Mouse (Mus musculus) intestine, embryonic 14.5 days (tissue): ENCODE data around the gene Ptprn2. TPM values are rescaled to one million over a fixed set of nuclear protein-coding genes. Genes with fewer than 3 reads are reported as not detected.

Experiments used
- ATAC-seq: fragments of 200-750 bp; cut with Nextera tagmentation; replicated peaks from 2 replicates; pipeline ENCODE4 v1.8.0; 2017; ENCODE audit warnings: low read depth, moderate number of reproducible peaks, moderate TSS enrichment, moderate library complexity; ENCODE audit not compliant: low FRiP score, low TSS enrichment
- DNase-seq: peaks from one replicate; pipeline ENCODE4 v3.0.0-alpha.2; 2018; ENCODE audit warnings: low spot score
- H3K27ac ChIP-seq: fragments of 300-500 bp; sonication (generic); 2 replicates; pipeline ENCODE4 v1.5.1; 2014; ENCODE audit warnings: low read depth, mild to moderate bottlenecking, control low read depth
- H3K27me3 ChIP-seq: fragments of 300-500 bp; sonication (generic); replicated peaks from 2 replicates; pipeline ENCODE4 v1.6.1; 2014; ENCODE audit warnings: low read length, control low read depth; ENCODE audit not compliant: control insufficient read depth, insufficient read depth
- H3K36me3 ChIP-seq: fragments of 300-500 bp; sonication (generic); 2 replicates; pipeline ENCODE4 v1.6.1; 2014; ENCODE audit warnings: low read length, control low read depth; ENCODE audit not compliant: control insufficient read depth, insufficient read depth
- H3K4me1 ChIP-seq: fragments of 300-500 bp; sonication (generic); replicated peaks from 2 replicates; pipeline ENCODE4 v1.6.1; 2014; ENCODE audit warnings: low read length, control low read depth, mixed read lengths; ENCODE audit not compliant: control insufficient read depth, insufficient read depth
- H3K4me2 ChIP-seq: fragments of 300-500 bp; sonication (generic); 2 replicates; pipeline ENCODE4 v1.6.1; 2014; ENCODE audit warnings: low read length
- H3K4me3 ChIP-seq: fragments of 300-500 bp; sonication (generic); 2 replicates; pipeline ENCODE4 v1.5.1; 2014; ENCODE audit warnings: low read depth, low read length, control low read depth, mixed read lengths
- H3K9ac ChIP-seq: fragments of 300-500 bp; sonication (generic); 2 replicates; pipeline ENCODE4 v1.6.1; 2014; ENCODE audit warnings: mild to moderate bottlenecking, low read length
- H3K9me3 ChIP-seq: fragments of 300-500 bp; sonication (generic); 2 replicates; pipeline ENCODE4 v1.6.1; 2016; ENCODE audit warnings: low read length, control low read depth; ENCODE audit not compliant: control insufficient read depth
- WGBS: fragments of 180-500 bp; shearing (Covaris S2); extraction: QIAGEN DNeasy Blood & Tissue Kit; methylation state at CpG from one replicate; pipeline ENCODE4 v1.1.7; 2014; 5-methylcytosine and 5-hydroxymethylcytosine counted together
- polyA plus RNA-seq: library from polyadenylated mRNA; unstranded; fragments of >200 nt; fragmentation: Nextera tagmentation; extraction: Ambion mirVana; gene quantifications from 2 replicates; pipeline ENCODE4 v1.2.1, GENCODE M21; 2014

Gene Ptprn2
- polyA plus RNA-seq, 1 experiment from 2014 or later, result 2.0 TPM

- DNase-seq (no peak), ATAC-seq (peak; percentile 63)
- Histone ChIP-seq H3K4me1 (0 out of 2 replicates have a peak, but pooled peaks cover 2% of the 10 kb centered on the region), H3K36me3 (no peaks in the 10 kb centered on the region), H3K27me3 (no peaks in the 10 kb centered on the region), H3K9ac (no peak overlapping the region), H3K4me2 (no peak overlapping the region), H3K4me3 (no peak overlapping the region), H3K9me3 (no peaks in the 10 kb centered on the region), H3K27ac (no peak overlapping the region)
- 39% methylated on average over 11 of the region's 11 CpGs for WGBS
These were observed 687.5 kb downstream of the Ptprn2 start for GRCm38 (mm10) chr12:117172885-117173529.

- Histone ChIP-seq H3K4me1 (0 out of 2 replicates have a peak, but pooled peaks cover 2% of the 10 kb centered on the region), H3K4me3 (no peak overlapping the region), H3K4me2 (no peak overlapping the region), H3K27me3 (no peaks in the 10 kb centered on the region), H3K9me3 (no peaks in the 10 kb centered on the region), H3K36me3 (no peaks in the 10 kb centered on the region), H3K27ac (no peak overlapping the region), H3K9ac (no peak overlapping the region)
- no peak for DNase-seq
- no peak for ATAC-seq
- 41% methylated on average over 3 of the region's 3 CpGs for WGBS
These were observed 688.7 kb downstream of the Ptprn2 start for GRCm38 (mm10) chr12:117174189-117174588.

DNA sequence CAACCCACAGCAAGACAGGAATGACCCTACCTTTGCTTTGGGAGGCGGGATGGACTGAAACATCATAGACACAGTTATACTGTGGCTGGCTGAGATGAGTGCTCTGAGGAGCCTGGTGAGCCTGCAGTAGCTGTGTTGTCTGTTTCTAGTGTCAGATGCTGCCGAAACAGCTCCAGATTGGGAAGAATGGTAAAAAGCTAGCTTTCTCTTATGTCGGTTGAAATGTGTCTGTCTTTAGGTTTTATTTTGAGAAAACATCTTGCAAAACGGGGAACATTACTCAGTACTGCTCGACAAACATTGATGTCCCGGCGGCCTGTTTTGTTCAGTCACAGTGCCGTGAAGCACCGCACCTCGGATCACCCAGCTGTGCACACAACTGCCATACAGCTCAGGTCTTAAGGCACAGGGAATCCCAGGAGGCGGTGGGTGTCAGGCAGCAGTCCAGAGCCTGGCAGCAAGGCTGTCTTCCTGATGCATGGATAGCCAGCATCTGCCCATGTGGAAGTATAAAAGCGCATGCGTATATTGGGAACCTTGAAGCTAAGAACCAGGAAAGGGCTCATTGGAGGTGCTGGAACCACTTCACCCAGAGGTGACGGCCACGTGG lies 689.7 kb downstream of the Ptprn2 start:
- H3K4me3 ChIP-seq, result no peak overlapping the region
- H3K27me3 ChIP-seq, result no peaks in the 10 kb centered on the region
- DNase-seq, result no peak
- H3K9ac ChIP-seq, result no peak overlapping the region
- H3K27ac ChIP-seq, result no peak overlapping the region
- no peaks in the 10 kb centered on the region for H3K36me3 ChIP-seq
- H3K4me1 ChIP-seq, result 0 out of 2 replicates have a peak, but pooled peaks cover 2% of the 10 kb centered on the region
- H3K9me3 ChIP-seq, result no peaks in the 10 kb centered on the region
- 89% methylated on average over 15 of the region's 15 CpGs for WGBS
- no peak for ATAC-seq
- H3K4me2 ChIP-seq, result no peak overlapping the region

- H3K27me3 ChIP-seq, result no peaks in the 10 kb centered on the region
- no peak overlapping the region for H3K27ac ChIP-seq
- H3K4me1 ChIP-seq, result 0 out of 2 replicates have a peak, but pooled peaks cover 2% of the 10 kb centered on the region
- WGBS, result 81% methylated on average over 13 of the region's 13 CpGs
- no peaks in the 10 kb centered on the region for H3K36me3 ChIP-seq
- ATAC-seq, result no peak
- no peaks in the 10 kb centered on the region for H3K9me3 ChIP-seq
- no peak for DNase-seq
- H3K4me2 ChIP-seq, result no peak overlapping the region
- no peak overlapping the region for H3K4me3 ChIP-seq
- H3K9ac ChIP-seq, result no peak overlapping the region
These were observed 690.8 kb downstream of the Ptprn2 start for GRCm38 (mm10) chr12:117176259-117176823.

DNA sequence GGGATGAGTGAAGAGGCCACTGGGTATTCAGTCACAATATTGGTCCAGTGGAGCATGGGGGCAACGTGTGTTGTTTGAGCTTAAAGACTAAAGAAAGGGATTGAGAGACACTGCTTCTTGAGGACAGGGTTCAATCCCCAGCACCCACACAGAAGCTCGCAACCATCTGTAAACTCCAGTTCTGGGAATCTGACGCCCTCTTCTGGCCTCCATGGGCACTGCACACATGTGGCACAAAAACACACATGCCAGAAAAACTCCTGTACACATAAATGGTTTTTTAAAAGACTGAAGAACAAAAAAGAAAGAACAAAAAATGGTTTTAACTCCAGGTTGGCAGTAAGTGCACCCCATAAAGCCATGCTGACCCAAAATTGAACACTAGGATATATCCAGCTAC lies 701.6 kb downstream of the Ptprn2 start:
- H3K27ac ChIP-seq, result no peak overlapping the region
- H3K9ac ChIP-seq, result no peak overlapping the region
- H3K27me3 ChIP-seq, result no peaks in the 10 kb centered on the region
- WGBS, result 78% methylated on average over 3 of the region's 3 CpGs
- no peak for DNase-seq
- H3K4me2 ChIP-seq, result no peak overlapping the region
- no peaks in the 10 kb centered on the region for H3K36me3 ChIP-seq
- no peaks in the 10 kb centered on the region for H3K9me3 ChIP-seq
- H3K4me1 ChIP-seq, result no peaks in the 10 kb centered on the region
- H3K4me3 ChIP-seq, result no peak overlapping the region
- no peak for ATAC-seq

GRCm38 (mm10) chr12:117192001-117192400 lies 706.5 kb downstream of the Ptprn2 start:
- 77% methylated on average over 4 of the region's 4 CpGs for WGBS
- no peak overlapping the region for H3K4me2 ChIP-seq
- no peak overlapping the region for H3K4me3 ChIP-seq
- H3K4me1 ChIP-seq, result no peaks in the 10 kb centered on the region; the same call in 1 of the 2 replicates
- no peak for ATAC-seq
- H3K27ac ChIP-seq, result no peak overlapping the region
- H3K9ac ChIP-seq, result no peak overlapping the region
- no peaks in the 10 kb centered on the region for H3K27me3 ChIP-seq
- no peaks in the 10 kb centered on the region for H3K36me3 ChIP-seq
- no peak for DNase-seq
- no peaks in the 10 kb centered on the region for H3K9me3 ChIP-seq

- H3K4me2 ChIP-seq, result no peak overlapping the region
- H3K4me1 ChIP-seq, result peaks cover 6% of the 10 kb centered on the region; the same call in 1 of the 2 replicates
- H3K4me3 ChIP-seq, result no peak overlapping the region
- H3K36me3 ChIP-seq, result no peaks in the 10 kb centered on the region
- ATAC-seq, result no peak
- WGBS, result 20% methylated on average over 12 of the region's 12 CpGs
- no peaks in the 10 kb centered on the region for H3K9me3 ChIP-seq
- H3K9ac ChIP-seq, result no peak overlapping the region
- no peak overlapping the region for H3K27ac ChIP-seq
- H3K27me3 ChIP-seq, result no peaks in the 10 kb centered on the region
- no peak for DNase-seq
These were observed 711.4 kb downstream of the Ptprn2 start for GRCm38 (mm10) chr12:117196721-117197425.

DNA sequence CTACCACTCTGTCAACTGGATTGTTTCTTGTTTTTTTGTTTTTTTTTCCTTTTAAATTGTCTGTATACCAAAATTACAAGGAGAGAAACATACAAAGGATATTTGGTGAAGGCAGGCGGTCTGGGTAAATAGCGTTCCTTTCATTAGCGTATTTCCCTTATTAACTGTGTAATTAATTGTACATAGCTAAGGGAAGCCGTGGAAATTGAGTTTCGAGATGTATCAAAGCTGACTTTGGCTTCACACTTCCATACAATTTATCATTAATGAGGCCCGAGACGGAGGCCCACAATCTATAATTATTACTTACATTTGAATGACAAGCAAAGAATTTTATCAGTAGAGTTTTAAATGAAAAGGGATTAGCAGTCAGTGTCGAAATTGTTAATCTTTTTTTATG lies 712.6 kb downstream of the Ptprn2 start:
- Histone ChIP-seq H3K36me3 (no peaks in the 10 kb centered on the region), H3K4me2 (no peak overlapping the region), H3K9me3 (no peaks in the 10 kb centered on the region), H3K4me1 (peaks cover 6% of the 10 kb centered on the region; the same call in 1 of the 2 replicates), H3K4me3 (no peak overlapping the region), H3K27ac (no peak overlapping the region), H3K27me3 (no peaks in the 10 kb centered on the region), H3K9ac (no peak overlapping the region)
- no peak for ATAC-seq
- WGBS, result 92% methylated on average over 8 of the region's 8 CpGs
- DNase-seq, result no peak
